Mouse (Mus musculus): Measurements from ENCODE around the gene Ifrd1.

GRCm38 (mm10) chr12:40224171-40224880 lies 24.0 kb downstream of the Ifrd1 start:
- TF ChIP-seq CTCF (IDR thresholded peaks at IDR 0.05; ENCODE audit: borderline replicate concordance, control insufficient read depth, extremely low read depth, insufficient read depth, low read length, poor library complexity) (no peak), POLR2A (IDR thresholded peaks at IDR 0.05; ENCODE audit: control insufficient read depth, extremely low read depth, insufficient read depth, low read length, poor library complexity) (no peak)
